Mouse (Mus musculus): ENCODE data around the gene Phlpp1. TPM values are rescaled to one million over a fixed set of nuclear protein-coding genes. Genes with fewer than 3 reads are reported as not detected.

Phlpp1 gene
- total and polyA plus RNA-seq, 2 experiments from 2014 or later, result 3.9 to 15.2 TPM

- no peak for ATAC-seq (ENCODE audit: insufficient read depth, low read depth)
- Histone ChIP-seq H3K9me3 (replicated peaks; ENCODE audit: control insufficient read depth, low read length) (no peaks in the 10 kb centered on the region), H3K4me3 (ENCODE audit: low read depth, low read length) (no peak overlapping the region), H3K27ac (ENCODE audit: low read depth) (no peak overlapping the region), H3K36me3 (replicated peaks; ENCODE audit: control insufficient read depth, insufficient read depth, low read length) (no peaks in the 10 kb centered on the region; the same call in 1 of the 2 replicates), H3K4me2 (ENCODE audit: low read depth, low read length) (no peak overlapping the region), H3K4me1 (ENCODE audit: control insufficient read depth, insufficient read depth) (peaks cover 13% of the 10 kb centered on the region), H3K27me3 (ENCODE audit: control insufficient read depth, insufficient read depth, low read length) (no peaks in the 10 kb centered on the region), H3K9ac (replicated peaks; ENCODE audit: low read depth, low read length) (no peak overlapping the region)
- TF ChIP-seq EP300 (IDR thresholded peaks at IDR 0.05; ENCODE audit: low read depth) (no peak), CTCF (IDR thresholded peaks at IDR 0.05; ENCODE audit: low read depth) (no peak)
- WGBS, result 91% methylated on average over 3 of the region's 3 CpGs
- no peak for DNase-seq (ENCODE audit: low spot score)
Observed at GRCm38 (mm10) chr1:106188756-106189155, 17.2 kb downstream of the Phlpp1 start.

GRCm38 (mm10) chr1:106189311-106189710 lies 17.8 kb downstream of the Phlpp1 start:
- H3K36me3 ChIP-seq (replicated peaks; ENCODE audit: control insufficient read depth, insufficient read depth, low read length), result no peaks in the 10 kb centered on the region; the same call in 1 of the 2 replicates
- H3K9me3 ChIP-seq (replicated peaks; ENCODE audit: control insufficient read depth, low read length), result no peaks in the 10 kb centered on the region
- H3K4me1 ChIP-seq (ENCODE audit: control insufficient read depth, insufficient read depth), result peaks cover 11% of the 10 kb centered on the region
- no peak overlapping the region for H3K4me2 ChIP-seq (ENCODE audit: low read depth, low read length)
- ATAC-seq (ENCODE audit: insufficient read depth, low read depth) (no peak), DNase-seq (ENCODE audit: low spot score) (no peak)
- no peak for TF ChIP-seq EP300 (IDR thresholded peaks at IDR 0.05; ENCODE audit: low read depth)
- H3K4me3 ChIP-seq (ENCODE audit: low read depth, low read length), result no peak overlapping the region
- no peak overlapping the region for H3K27ac ChIP-seq (ENCODE audit: low read depth)
- 81% methylated on average over 5 of the region's 5 CpGs for WGBS
- H3K9ac ChIP-seq (replicated peaks; ENCODE audit: low read depth, low read length), result no peak overlapping the region
- no peaks in the 10 kb centered on the region for H3K27me3 ChIP-seq (ENCODE audit: control insufficient read depth, insufficient read depth, low read length)

- H3K27me3 ChIP-seq (ENCODE audit: control insufficient read depth, insufficient read depth, low read length), result no peaks in the 10 kb centered on the region
- no peak overlapping the region for H3K9ac ChIP-seq (replicated peaks; ENCODE audit: low read depth, low read length)
- no peak overlapping the region for H3K4me3 ChIP-seq (ENCODE audit: low read depth, low read length)
- H3K4me1 ChIP-seq (ENCODE audit: control insufficient read depth, insufficient read depth), result 0 out of 2 replicates have a peak, but pooled peaks cover 4% of the 10 kb centered on the region
- TF ChIP-seq CTCF (IDR thresholded peaks at IDR 0.05; ENCODE audit: low read depth), result no peak
- no peak for TF ChIP-seq EP300 (IDR thresholded peaks at IDR 0.05; ENCODE audit: low read depth)
- ATAC-seq (ENCODE audit: insufficient read depth, low read depth) (no peak), DNase-seq (ENCODE audit: low spot score) (no peak)
- no peaks in the 10 kb centered on the region; the same call in 1 of the 2 replicates for H3K36me3 ChIP-seq (replicated peaks; ENCODE audit: control insufficient read depth, insufficient read depth, low read length)
- no peak overlapping the region for H3K4me2 ChIP-seq (ENCODE audit: low read depth, low read length)
- WGBS, result 72% methylated on average over 3 of the region's 3 CpGs
- no peaks in the 10 kb centered on the region for H3K9me3 ChIP-seq (replicated peaks; ENCODE audit: control insufficient read depth, low read length)
- H3K27ac ChIP-seq (ENCODE audit: low read depth), result no peak overlapping the region
Observed at GRCm38 (mm10) chr1:106190695-106191094, 19.1 kb downstream of the Phlpp1 start.

GRCm38 (mm10) chr1:106191885-106192284 lies 20.3 kb downstream of the Phlpp1 start:
- no peak for DNase-seq (ENCODE audit: low spot score)
- TF ChIP-seq CTCF (IDR thresholded peaks at IDR 0.05; ENCODE audit: low read depth), result no peak
- TF ChIP-seq EP300 (IDR thresholded peaks at IDR 0.05; ENCODE audit: low read depth), result no peak

GRCm38 (mm10) chr1:106192864-106193470 lies 21.4 kb downstream of the Phlpp1 start:
- Histone ChIP-seq H3K4me3 (ENCODE audit: low read depth, low read length) (no peak overlapping the region), H3K27me3 (ENCODE audit: control insufficient read depth, insufficient read depth, low read length) (no peaks in the 10 kb centered on the region), H3K27ac (ENCODE audit: low read depth) (no peak overlapping the region), H3K4me1 (ENCODE audit: control insufficient read depth, insufficient read depth) (peaks cover 13% of the 10 kb centered on the region), H3K36me3 (replicated peaks; ENCODE audit: control insufficient read depth, insufficient read depth, low read length) (no peaks in the 10 kb centered on the region; the same call in 1 of the 2 replicates), H3K4me2 (ENCODE audit: low read depth, low read length) (no peak overlapping the region), H3K9ac (replicated peaks; ENCODE audit: low read depth, low read length) (no peak overlapping the region), H3K9me3 (replicated peaks; ENCODE audit: control insufficient read depth, low read length) (no peaks in the 10 kb centered on the region)
- DNase-seq (ENCODE audit: low spot score), result no peak
- 57% methylated on average over 8 of the region's 8 CpGs for WGBS
- TF ChIP-seq EP300 (IDR thresholded peaks at IDR 0.05; ENCODE audit: low read depth) (no peak), CTCF (IDR thresholded peaks at IDR 0.05; ENCODE audit: low read depth) (no peak)
- no peak for ATAC-seq (ENCODE audit: insufficient read depth, low read depth)

More at GRCm38 (mm10) chr1:106191885-106192284, 20.3 kb downstream of the Phlpp1 start:
- WGBS, result 42% methylated on average over 8 of the region's 8 CpGs
- Histone ChIP-seq H3K4me1 (ENCODE audit: control insufficient read depth, insufficient read depth) (0 out of 2 replicates have a peak, but pooled peaks cover 4% of the 10 kb centered on the region), H3K4me3 (ENCODE audit: low read depth, low read length) (no peak overlapping the region), H3K27ac (ENCODE audit: low read depth) (no peak overlapping the region), H3K27me3 (ENCODE audit: control insufficient read depth, insufficient read depth, low read length) (no peaks in the 10 kb centered on the region), H3K36me3 (replicated peaks; ENCODE audit: control insufficient read depth, insufficient read depth, low read length) (no peaks in the 10 kb centered on the region; the same call in 1 of the 2 replicates), H3K9me3 (replicated peaks; ENCODE audit: control insufficient read depth, low read length) (no peaks in the 10 kb centered on the region), H3K4me2 (ENCODE audit: low read depth, low read length) (no peak overlapping the region), H3K9ac (replicated peaks; ENCODE audit: low read depth, low read length) (no peak overlapping the region)
- no peak for ATAC-seq (ENCODE audit: insufficient read depth, low read depth)

GRCm38 (mm10) chr1:106193487-106193886 lies 21.9 kb downstream of the Phlpp1 start:
- Histone ChIP-seq H3K4me3 (ENCODE audit: low read depth, low read length) (no peak overlapping the region), H3K4me2 (ENCODE audit: low read depth, low read length) (no peak overlapping the region), H3K27ac (ENCODE audit: low read depth) (no peak overlapping the region), H3K4me1 (ENCODE audit: control insufficient read depth, insufficient read depth) (peaks cover 18% of the 10 kb centered on the region), H3K9ac (replicated peaks; ENCODE audit: low read depth, low read length) (no peak overlapping the region), H3K36me3 (replicated peaks; ENCODE audit: control insufficient read depth, insufficient read depth, low read length) (no peaks in the 10 kb centered on the region; the same call in 1 of the 2 replicates), H3K9me3 (replicated peaks; ENCODE audit: control insufficient read depth, low read length) (no peaks in the 10 kb centered on the region), H3K27me3 (ENCODE audit: control insufficient read depth, insufficient read depth, low read length) (no peaks in the 10 kb centered on the region)
- 34% methylated on average over 3 of the region's 3 CpGs for WGBS
- no peak for ATAC-seq (ENCODE audit: insufficient read depth, low read depth)
- no peak for DNase-seq (ENCODE audit: low spot score)
- TF ChIP-seq CTCF (IDR thresholded peaks at IDR 0.05; ENCODE audit: low read depth) (no peak), EP300 (IDR thresholded peaks at IDR 0.05; ENCODE audit: low read depth) (no peak)
